Mouse (Mus musculus): ENCODE measurements around the gene Cyp4f18. TPM values are rescaled to one million over a fixed set of nuclear protein-coding genes. Genes with fewer than 3 reads are reported as not detected.
A peak's percentile ranks its signal among the peaks of the same experiment; 100 is the strongest.

Cyp4f18 gene
- polyA plus RNA-seq, 1 experiment from 2014 or later = 1.3 TPM

- no peaks in the 10 kb centered on the region for H3K36me3 ChIP-seq (ENCODE audit: control insufficient read depth, insufficient read depth, low read length)
- ATAC-seq (ENCODE audit: low FRiP score, low TSS enrichment) = peak; percentile 100
- H3K4me3 ChIP-seq (ENCODE audit: low read depth, low read length) = peak within 1 kb of the TSS; percentile 75
- H3K9me3 ChIP-seq (ENCODE audit: control insufficient read depth, low read length) = no peaks in the 10 kb centered on the region
- TF ChIP-seq CTCF (IDR thresholded peaks at IDR 0.05; ENCODE audit: low read depth) (no peak), EP300 (optimal IDR thresholded peaks at IDR 0.05) (peak; percentile 57)
- 2% methylated on average over 34 of the region's 34 CpGs for WGBS
- H3K4me1 ChIP-seq (replicated peaks; ENCODE audit: control insufficient read depth, insufficient read depth) = 0 out of 2 replicates have a peak, but pooled peaks cover 3% of the 10 kb centered on the region
- peak within 1 kb of the TSS; percentile 77 for H3K9ac ChIP-seq (ENCODE audit: low read length)
- DNase-seq (ENCODE audit: low spot score) = peak; percentile 95
- H3K27me3 ChIP-seq (ENCODE audit: control insufficient read depth, insufficient read depth, low read length) = no peaks in the 10 kb centered on the region
- H3K27ac ChIP-seq (replicated peaks) = peak within 1 kb of the TSS; percentile 82
- peak within 1 kb of the TSS; percentile 69 for H3K4me2 ChIP-seq (replicated peaks; ENCODE audit: low read depth)
Measured at GRCm38 (mm10) chr8:71950482-71951221, 58.8 kb downstream of the Cyp4f18 start, which contains the start of gene Zfp961. Gene Zfp961 (plus strand): TSS chr8:71951038.

GRCm38 (mm10) chr8:71948624-71949023 lies 60.8 kb downstream of the Cyp4f18 start:
- WGBS = 89% methylated on average over 5 of the region's 5 CpGs
- Histone ChIP-seq H3K27me3 (ENCODE audit: control insufficient read depth, insufficient read depth, low read length) (no peaks in the 10 kb centered on the region), H3K9me3 (ENCODE audit: control insufficient read depth, low read length) (no peaks in the 10 kb centered on the region), H3K4me3 (ENCODE audit: low read depth, low read length) (no peak overlapping the region), H3K9ac (ENCODE audit: low read length) (no peak overlapping the region), H3K27ac (replicated peaks) (no peak overlapping the region), H3K4me2 (replicated peaks; ENCODE audit: low read depth) (no peak overlapping the region), H3K4me1 (replicated peaks; ENCODE audit: control insufficient read depth, insufficient read depth) (0 out of 2 replicates have a peak, but pooled peaks cover 3% of the 10 kb centered on the region), H3K36me3 (ENCODE audit: control insufficient read depth, insufficient read depth, low read length) (no peaks in the 10 kb centered on the region)
- no peak for ATAC-seq (ENCODE audit: low FRiP score, low TSS enrichment)
- no peak for DNase-seq (ENCODE audit: low spot score)
- TF ChIP-seq EP300 (optimal IDR thresholded peaks at IDR 0.05) = no peak
- TF ChIP-seq CTCF (IDR thresholded peaks at IDR 0.05; ENCODE audit: low read depth) = no peak

GRCm38 (mm10) chr8:71941776-71942175 lies 67.7 kb downstream of the Cyp4f18 start:
- H3K4me3 ChIP-seq (ENCODE audit: low read depth, low read length) = no peak overlapping the region
- no peak for DNase-seq (ENCODE audit: low spot score)
- H3K9me3 ChIP-seq (ENCODE audit: control insufficient read depth, low read length) = no peaks in the 10 kb centered on the region
- no peak overlapping the region for H3K27ac ChIP-seq (replicated peaks)
- H3K4me1 ChIP-seq (replicated peaks; ENCODE audit: control insufficient read depth, insufficient read depth) = no peaks in the 10 kb centered on the region
- no peaks in the 10 kb centered on the region for H3K36me3 ChIP-seq (ENCODE audit: control insufficient read depth, insufficient read depth, low read length)
- no peak overlapping the region for H3K9ac ChIP-seq (ENCODE audit: low read length)
- no peak overlapping the region for H3K4me2 ChIP-seq (replicated peaks; ENCODE audit: low read depth)
- no peaks in the 10 kb centered on the region for H3K27me3 ChIP-seq (ENCODE audit: control insufficient read depth, insufficient read depth, low read length)
- TF ChIP-seq CTCF (IDR thresholded peaks at IDR 0.05; ENCODE audit: low read depth) (no peak), EP300 (optimal IDR thresholded peaks at IDR 0.05) (no peak)
- WGBS = 54% methylated on average over 1 of the region's 1 CpGs
- ATAC-seq (ENCODE audit: low FRiP score, low TSS enrichment) = no peak

- Histone ChIP-seq H3K4me2 (replicated peaks; ENCODE audit: low read depth) (no peak overlapping the region), H3K27me3 (ENCODE audit: control insufficient read depth, insufficient read depth, low read length) (no peaks in the 10 kb centered on the region), H3K4me3 (ENCODE audit: low read depth, low read length) (no peak overlapping the region), H3K27ac (replicated peaks) (no peak overlapping the region), H3K9me3 (ENCODE audit: control insufficient read depth, low read length) (no peaks in the 10 kb centered on the region), H3K9ac (ENCODE audit: low read length) (no peak overlapping the region), H3K36me3 (ENCODE audit: control insufficient read depth, insufficient read depth, low read length) (no peaks in the 10 kb centered on the region), H3K4me1 (replicated peaks; ENCODE audit: control insufficient read depth, insufficient read depth) (no peaks in the 10 kb centered on the region)
- 64% methylated on average over 2 of the region's 2 CpGs for WGBS
- no peak for TF ChIP-seq EP300 (optimal IDR thresholded peaks at IDR 0.05)
- TF ChIP-seq CTCF (IDR thresholded peaks at IDR 0.05; ENCODE audit: low read depth) = no peak
- no peak for DNase-seq (ENCODE audit: low spot score)
- no peak for ATAC-seq (ENCODE audit: low FRiP score, low TSS enrichment)
Measured at GRCm38 (mm10) chr8:71940293-71941208, 68.9 kb downstream of the Cyp4f18 start.

Other genes starting within 250 kb of the Cyp4f18 start
- 2.7 and 2.8 TPM in 2 replicates for gene Zfp709, start 127.6 kb downstream of the Cyp4f18 start, polyA plus RNA-seq (2015; fragmentation: Nextera tagmentation; extraction: Ambion mirVana)
- 1.3 and 1.5 TPM in 2 replicates for gene Zfp882, start 101.0 kb downstream of the Cyp4f18 start, polyA plus RNA-seq (2015; fragmentation: Nextera tagmentation; extraction: Ambion mirVana)
- 11.7 and 12.5 TPM in 2 replicates for gene Zfp617, start 101.0 kb downstream of the Cyp4f18 start, polyA plus RNA-seq (2015; fragmentation: Nextera tagmentation; extraction: Ambion mirVana)
- gene Zfp961, start 58.6 kb downstream of the Cyp4f18 start, polyA plus RNA-seq (2015; fragmentation: Nextera tagmentation; extraction: Ambion mirVana) = 11.2 and 11.8 TPM in 2 replicates
- gene Olfr372, start 31.6 kb upstream of the Cyp4f18 start, polyA plus RNA-seq (2015; fragmentation: Nextera tagmentation; extraction: Ambion mirVana) = not detected in 2 replicates
- gene Olfr373, start 73.6 kb upstream of the Cyp4f18 start, polyA plus RNA-seq (2015; fragmentation: Nextera tagmentation; extraction: Ambion mirVana) = 0.05 TPM in 1 of 2 replicates, not detected in the other
- gene Olfr374, start 97.4 kb upstream of the Cyp4f18 start, polyA plus RNA-seq (2015; fragmentation: Nextera tagmentation; extraction: Ambion mirVana) = 0.06 TPM in 1 of 2 replicates, not detected in the other
- gene Tpm4, start 125.3 kb upstream of the Cyp4f18 start, polyA plus RNA-seq (2015; fragmentation: Nextera tagmentation; extraction: Ambion mirVana) = 330 and 364 TPM in 2 replicates
- 84.0 and 88.6 TPM in 2 replicates for gene Rab8a, start 151.6 kb upstream of the Cyp4f18 start, polyA plus RNA-seq (2015; fragmentation: Nextera tagmentation; extraction: Ambion mirVana)
- 3.9 TPM in 2 replicates for gene Hsh2d, start 180.0 kb upstream of the Cyp4f18 start, polyA plus RNA-seq (2015; fragmentation: Nextera tagmentation; extraction: Ambion mirVana)
- gene Cib3, start 203.2 kb upstream of the Cyp4f18 start, polyA plus RNA-seq (2015; fragmentation: Nextera tagmentation; extraction: Ambion mirVana) = 0.45 and 0.79 TPM in 2 replicates
- not detected in 2 replicates for gene Gm11034, start 204.0 kb upstream of the Cyp4f18 start, polyA plus RNA-seq (2015; fragmentation: Nextera tagmentation; extraction: Ambion mirVana)
- 53.8 and 57.4 TPM in 2 replicates for gene Fam32a, start 210.1 kb upstream of the Cyp4f18 start, polyA plus RNA-seq (2015; fragmentation: Nextera tagmentation; extraction: Ambion mirVana)
- 38.2 and 42.0 TPM in 2 replicates for gene Ap1m1, start 230.4 kb upstream of the Cyp4f18 start, polyA plus RNA-seq (2015; fragmentation: Nextera tagmentation; extraction: Ambion mirVana)